Mouse (Mus musculus): ENCODE data around the gene Sez6l. TPM values are rescaled to one million over a fixed set of nuclear protein-coding genes. Genes with fewer than 3 reads are reported as not detected.
A peak's percentile ranks its signal among the peaks of the same experiment; 100 is the strongest.

Sez6l gene
- polyA plus RNA-seq, 1 experiment = 0.34 TPM

- Histone ChIP-seq H3K4me3 (ENCODE audit: extremely low read depth, insufficient read depth, insufficient read length) (no peak overlapping the region), H3K27me3 (ENCODE audit: control insufficient read depth, insufficient read depth, low read length) (no peaks in the 10 kb centered on the region), H3K27ac (ENCODE audit: insufficient read depth, low read length) (no peak overlapping the region), H3K36me3 (ENCODE audit: control insufficient read depth, insufficient read depth, low read length) (no peaks in the 10 kb centered on the region), H3K4me1 (ENCODE audit: control insufficient read depth, insufficient read depth, insufficient read length) (no peaks in the 10 kb centered on the region)
- DNase-seq (ENCODE audit: low read depth in 1 of 2, low spot score in 2 of 2) = no peak
- 38% methylated on average over 6 of the region's 6 CpGs for WGBS
- TF ChIP-seq POLR2A (IDR thresholded peaks at IDR 0.05; ENCODE audit: low read depth, low read length) = no peak
- no peak for TF ChIP-seq CTCF (IDR thresholded peaks at IDR 0.05; ENCODE audit: extremely low read depth, insufficient read depth, insufficient read length, insufficient replicate concordance)
These were observed 103.5 kb downstream of the Sez6l start for GRCm38 (mm10) chr5:112473453-112473852.

- Histone ChIP-seq H3K36me3 (ENCODE audit: control insufficient read depth, insufficient read depth, low read length) (no peaks in the 10 kb centered on the region), H3K4me1 (ENCODE audit: control insufficient read depth, insufficient read depth, insufficient read length) (no peaks in the 10 kb centered on the region), H3K4me3 (ENCODE audit: extremely low read depth, insufficient read depth, insufficient read length) (no peak overlapping the region), H3K27ac (ENCODE audit: insufficient read depth, low read length) (no peak overlapping the region), H3K27me3 (ENCODE audit: control insufficient read depth, insufficient read depth, low read length) (no peaks in the 10 kb centered on the region)
- 78% methylated on average over 6 of the region's 6 CpGs for WGBS
- DNase-seq (ENCODE audit: low read depth in 1 of 2, low spot score in 2 of 2) = no peak
- TF ChIP-seq CTCF (IDR thresholded peaks at IDR 0.05; ENCODE audit: extremely low read depth, insufficient read depth, insufficient read length, insufficient replicate concordance) = peak; percentile 17; the same call in 1 of the 2 replicates
- no peak for TF ChIP-seq POLR2A (IDR thresholded peaks at IDR 0.05; ENCODE audit: low read depth, low read length)
These were observed 106.8 kb downstream of the Sez6l start for GRCm38 (mm10) chr5:112470144-112470543.

DNA sequence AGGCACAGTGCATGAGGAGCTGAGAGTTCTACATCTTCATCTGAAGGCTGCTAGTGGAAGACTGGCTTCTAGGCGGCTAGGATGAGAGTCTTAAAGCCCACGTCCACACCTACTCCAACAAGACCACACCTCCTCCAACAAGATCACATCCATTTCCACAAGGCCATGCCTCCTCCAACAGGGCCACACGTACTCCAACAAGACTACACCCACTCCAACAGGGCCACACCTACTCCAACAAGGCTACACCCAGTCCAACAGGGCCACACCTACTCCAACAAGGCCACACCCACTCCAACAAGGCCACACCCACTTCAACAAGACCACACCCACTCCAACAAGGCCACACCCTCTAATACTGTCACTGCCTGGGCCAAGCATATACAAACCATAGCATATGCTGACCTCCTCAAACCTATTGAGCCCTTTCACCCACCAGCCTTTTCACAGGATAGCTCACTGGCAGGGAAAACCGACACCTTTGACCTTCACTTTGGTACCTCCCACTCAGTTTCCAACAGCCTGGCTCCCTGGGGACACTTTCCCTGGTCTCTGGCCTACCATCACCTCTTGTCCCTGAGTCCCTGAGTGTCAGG is 107.9 kb downstream of the Sez6l start:
- Histone ChIP-seq H3K27me3 (ENCODE audit: control insufficient read depth, insufficient read depth, low read length) (no peaks in the 10 kb centered on the region), H3K4me1 (ENCODE audit: control insufficient read depth, insufficient read depth, insufficient read length) (no peaks in the 10 kb centered on the region), H3K4me3 (ENCODE audit: extremely low read depth, insufficient read depth, insufficient read length) (no peak overlapping the region), H3K36me3 (ENCODE audit: control insufficient read depth, insufficient read depth, low read length) (no peaks in the 10 kb centered on the region), H3K27ac (ENCODE audit: insufficient read depth, low read length) (no peak overlapping the region)
- DNase-seq (ENCODE audit: low read depth in 1 of 2, low spot score in 2 of 2) = no peak
- WGBS = 71% methylated on average over 4 of the region's 4 CpGs
- TF ChIP-seq POLR2A (IDR thresholded peaks at IDR 0.05; ENCODE audit: low read depth, low read length) (no peak), CTCF (IDR thresholded peaks at IDR 0.05; ENCODE audit: extremely low read depth, insufficient read depth, insufficient read length, insufficient replicate concordance) (no peak)

DNA sequence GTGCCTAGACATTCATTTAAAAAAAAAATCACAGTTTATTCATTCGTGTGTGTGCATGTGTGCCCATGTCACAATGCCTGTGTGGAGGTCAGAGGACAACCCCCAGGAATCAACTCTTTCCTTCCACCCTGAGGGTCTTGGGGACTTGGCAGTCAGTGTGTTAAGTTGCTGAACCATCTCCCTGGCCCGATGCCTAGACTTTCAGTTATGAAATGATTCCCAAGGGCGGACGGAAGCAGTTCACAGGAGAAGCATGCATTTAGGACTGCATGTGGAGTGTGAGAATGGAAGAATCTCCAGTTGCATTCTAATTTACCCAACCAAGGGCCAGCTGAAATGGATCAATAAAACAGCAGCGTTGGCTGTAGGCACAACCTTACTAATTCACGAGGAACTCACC is 110.7 kb downstream of the Sez6l start:
- DNase-seq (ENCODE audit: low read depth in 1 of 2, low spot score in 2 of 2) = no peak
- TF ChIP-seq POLR2A (IDR thresholded peaks at IDR 0.05; ENCODE audit: low read depth, low read length) (no peak), CTCF (IDR thresholded peaks at IDR 0.05; ENCODE audit: extremely low read depth, insufficient read depth, insufficient read length, insufficient replicate concordance) (no peak)
- 70% methylated on average over 6 of the region's 6 CpGs for WGBS

GRCm38 (mm10) chr5:112459903-112460302 is 117.1 kb downstream of the Sez6l start:
- no peaks in the 10 kb centered on the region for H3K27me3 ChIP-seq (ENCODE audit: control insufficient read depth, insufficient read depth, low read length)
- H3K36me3 ChIP-seq (ENCODE audit: control insufficient read depth, insufficient read depth, low read length) = no peaks in the 10 kb centered on the region
- H3K4me3 ChIP-seq (ENCODE audit: extremely low read depth, insufficient read depth, insufficient read length) = no peak overlapping the region
- WGBS = 85% methylated on average over 3 of the region's 3 CpGs
- H3K4me1 ChIP-seq (ENCODE audit: control insufficient read depth, insufficient read depth, insufficient read length) = no peaks in the 10 kb centered on the region
- no peak overlapping the region for H3K27ac ChIP-seq (ENCODE audit: insufficient read depth, low read length)
- DNase-seq (ENCODE audit: low read depth in 1 of 2, low spot score in 2 of 2) = no peak
- TF ChIP-seq POLR2A (IDR thresholded peaks at IDR 0.05; ENCODE audit: low read depth, low read length) = no peak
- no peak for TF ChIP-seq CTCF (IDR thresholded peaks at IDR 0.05; ENCODE audit: extremely low read depth, insufficient read depth, insufficient read length, insufficient replicate concordance)

More for the DNA sequence above, 110.7 kb downstream of the Sez6l start:
- Histone ChIP-seq H3K36me3 (ENCODE audit: control insufficient read depth, insufficient read depth, low read length) (no peaks in the 10 kb centered on the region), H3K27ac (ENCODE audit: insufficient read depth, low read length) (no peak overlapping the region), H3K27me3 (ENCODE audit: control insufficient read depth, insufficient read depth, low read length) (no peaks in the 10 kb centered on the region), H3K4me3 (ENCODE audit: extremely low read depth, insufficient read depth, insufficient read length) (no peak overlapping the region), H3K4me1 (ENCODE audit: control insufficient read depth, insufficient read depth, insufficient read length) (no peaks in the 10 kb centered on the region)

- no peaks in the 10 kb centered on the region for H3K27me3 ChIP-seq (ENCODE audit: control insufficient read depth, insufficient read depth, low read length)
- H3K4me1 ChIP-seq (ENCODE audit: control insufficient read depth, insufficient read depth, insufficient read length) = no peaks in the 10 kb centered on the region
- no peak overlapping the region for H3K27ac ChIP-seq (ENCODE audit: insufficient read depth, low read length)
- 55% methylated on average over 12 of the region's 12 CpGs for WGBS
- DNase-seq (ENCODE audit: low read depth in 1 of 2, low spot score in 2 of 2) = no peak
- H3K36me3 ChIP-seq (ENCODE audit: control insufficient read depth, insufficient read depth, low read length) = no peaks in the 10 kb centered on the region
- TF ChIP-seq POLR2A (IDR thresholded peaks at IDR 0.05; ENCODE audit: low read depth, low read length) = no peak
- no peak overlapping the region for H3K4me3 ChIP-seq (ENCODE audit: extremely low read depth, insufficient read depth, insufficient read length)
These were observed 121.9 kb downstream of the Sez6l start for GRCm38 (mm10) chr5:112454966-112455555.

DNA sequence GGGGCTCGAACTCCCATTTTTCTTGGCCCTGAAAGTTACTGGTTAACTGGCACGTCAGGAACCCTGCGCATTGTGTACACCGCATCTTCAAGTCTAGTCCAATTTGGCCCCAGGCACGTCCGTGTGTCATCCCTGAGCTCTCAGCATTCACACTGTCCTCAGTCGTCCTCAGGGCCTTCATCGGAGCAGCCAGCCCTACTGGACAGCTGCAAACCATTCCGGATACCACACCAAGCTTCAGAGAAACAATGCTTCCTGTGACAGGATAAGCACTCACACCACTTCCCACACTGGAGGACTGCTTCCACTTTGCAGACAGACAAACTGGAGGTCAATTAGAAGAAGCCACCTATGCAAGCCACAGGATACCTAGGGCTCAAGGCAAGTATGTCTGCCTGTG is 123.9 kb downstream of the Sez6l start:
- 37% methylated on average over 9 of the region's 9 CpGs for WGBS
- no peak for TF ChIP-seq POLR2A (IDR thresholded peaks at IDR 0.05; ENCODE audit: low read depth, low read length)
- no peak overlapping the region for H3K27ac ChIP-seq (ENCODE audit: insufficient read depth, low read length)
- H3K4me1 ChIP-seq (ENCODE audit: control insufficient read depth, insufficient read depth, insufficient read length) = no peaks in the 10 kb centered on the region
- no peaks in the 10 kb centered on the region for H3K36me3 ChIP-seq (ENCODE audit: control insufficient read depth, insufficient read depth, low read length)
- no peak overlapping the region for H3K4me3 ChIP-seq (ENCODE audit: extremely low read depth, insufficient read depth, insufficient read length)
- no peak for DNase-seq (ENCODE audit: low read depth in 1 of 2, low spot score in 2 of 2)
- no peaks in the 10 kb centered on the region for H3K27me3 ChIP-seq (ENCODE audit: control insufficient read depth, insufficient read depth, low read length)
